Mouse (Mus musculus): Measurements from ENCODE around the gene Hipk2.
A peak's percentile ranks its signal among the peaks of the same experiment; 100 is the strongest.

Gene Hipk2

GRCm38 (mm10) chr6:38833721-38834120 lies 42.2 kb downstream of the Hipk2 start:
- DNase-seq (ENCODE audit: low read depth, low spot score): no peak

- DNase-seq (ENCODE audit: low read depth, low spot score): no peak
Measured at GRCm38 (mm10) chr6:38829452-38829851, 46.5 kb downstream of the Hipk2 start.

GRCm38 (mm10) chr6:38828211-38828610 lies 47.8 kb downstream of the Hipk2 start:
- no peak for DNase-seq (ENCODE audit: low read depth, low spot score)

GRCm38 (mm10) chr6:38827435-38827834 lies 48.5 kb downstream of the Hipk2 start:
- DNase-seq (ENCODE audit: low read depth, low spot score): no peak

GRCm38 (mm10) chr6:38826857-38827256 lies 49.1 kb downstream of the Hipk2 start:
- no peak for DNase-seq (ENCODE audit: low read depth, low spot score)

GRCm38 (mm10) chr6:38825886-38826285 lies 50.1 kb downstream of the Hipk2 start:
- DNase-seq (ENCODE audit: low read depth, low spot score): no peak

GRCm38 (mm10) chr6:38823827-38824226 lies 52.1 kb downstream of the Hipk2 start:
- no peak for DNase-seq (ENCODE audit: low read depth, low spot score)

GRCm38 (mm10) chr6:38823164-38823563 lies 52.8 kb downstream of the Hipk2 start:
- no peak for DNase-seq (ENCODE audit: low read depth, low spot score)

GRCm38 (mm10) chr6:38821686-38822085 lies 54.3 kb downstream of the Hipk2 start:
- DNase-seq (ENCODE audit: low read depth, low spot score): no peak

GRCm38 (mm10) chr6:38820862-38821261 lies 55.1 kb downstream of the Hipk2 start:
- DNase-seq (ENCODE audit: low read depth, low spot score): no peak

GRCm38 (mm10) chr6:38816216-38816615 lies 59.7 kb downstream of the Hipk2 start:
- no peak for DNase-seq (ENCODE audit: low read depth, low spot score)

- DNase-seq (ENCODE audit: low read depth, low spot score): no peak
Measured at GRCm38 (mm10) chr6:38815582-38815981, 60.4 kb downstream of the Hipk2 start.

GRCm38 (mm10) chr6:38814690-38815089 lies 61.3 kb downstream of the Hipk2 start:
- DNase-seq (ENCODE audit: low read depth, low spot score): no peak

- no peak for DNase-seq (ENCODE audit: low read depth, low spot score)
Measured at GRCm38 (mm10) chr6:38811459-38812145, 64.4 kb downstream of the Hipk2 start.

- DNase-seq (ENCODE audit: low read depth, low spot score): no peak
Measured at GRCm38 (mm10) chr6:38810121-38810475, 65.9 kb downstream of the Hipk2 start.

GRCm38 (mm10) chr6:38809396-38810120 lies 66.4 kb downstream of the Hipk2 start:
- peak; percentile 28 for DNase-seq (ENCODE audit: low read depth, low spot score)

- no peak for DNase-seq (ENCODE audit: low read depth, low spot score)
Measured at GRCm38 (mm10) chr6:38808317-38808716, 67.6 kb downstream of the Hipk2 start.

GRCm38 (mm10) chr6:38806963-38807445 lies 69.0 kb downstream of the Hipk2 start:
- no peak for DNase-seq (ENCODE audit: low read depth, low spot score)

- DNase-seq (ENCODE audit: low read depth, low spot score): no peak
Measured at GRCm38 (mm10) chr6:38805612-38806011, 70.4 kb downstream of the Hipk2 start.

GRCm38 (mm10) chr6:38801252-38801651 lies 74.7 kb downstream of the Hipk2 start:
- no peak for DNase-seq (ENCODE audit: low read depth, low spot score)

GRCm38 (mm10) chr6:38797548-38797947 lies 78.4 kb downstream of the Hipk2 start:
- DNase-seq (ENCODE audit: low read depth, low spot score): no peak

GRCm38 (mm10) chr6:38796993-38797392 lies 79.0 kb downstream of the Hipk2 start:
- no peak for DNase-seq (ENCODE audit: low read depth, low spot score)

GRCm38 (mm10) chr6:38796388-38796787 lies 79.6 kb downstream of the Hipk2 start:
- no peak for DNase-seq (ENCODE audit: low read depth, low spot score)
